Mouse (Mus musculus) heart, embryonic 10.5 days (tissue): ENCODE results near the gene Inpp5k. TPM values are rescaled to one million over a fixed set of nuclear protein-coding genes. Genes with fewer than 3 reads are reported as not detected.
"Not testable (repeated sequence)": the region's sequence is repeated elsewhere in the genome, so short reads cannot be mapped to it uniquely, and the experiment has no call there.

Experiments used
- DNase-seq: peaks from one replicate; pipeline ENCODE4 v3.0.0-alpha.2; 2017; ENCODE audit warnings: low spot score
- H3K27ac ChIP-seq: fragments of 300-500 bp; sonication (generic); 2 replicates; pipeline ENCODE4 v1.5.1; 2016; ENCODE audit warnings: mild to moderate bottlenecking
- H3K27me3 ChIP-seq: fragments of 300-500 bp; sonication (generic); 2 replicates; pipeline ENCODE4 v1.6.1; 2016; ENCODE audit warnings: mild to moderate bottlenecking; ENCODE audit not compliant: poor library complexity, insufficient read depth, severe bottlenecking
- H3K36me3 ChIP-seq: fragments of 300-500 bp; sonication (generic); 2 replicates; pipeline ENCODE4 v1.6.1; 2016; ENCODE audit warnings: mild to moderate bottlenecking, moderate library complexity
- H3K4me1 ChIP-seq: fragments of 300-500 bp; sonication (generic); 2 replicates; pipeline ENCODE4 v1.6.1; 2016; ENCODE audit warnings: mild to moderate bottlenecking
- H3K4me3 ChIP-seq: fragments of 300-500 bp; sonication (generic); 2 replicates; pipeline ENCODE4 v1.5.1; 2016; ENCODE audit warnings: mild to moderate bottlenecking, moderate library complexity
- H3K9me3 ChIP-seq: fragments of 300-500 bp; sonication (generic); 2 replicates; pipeline ENCODE4 v1.6.1; 2016; ENCODE audit warnings: mild to moderate bottlenecking, moderate library complexity
- whole genome bisulfite sequencing: fragments of 180-500 bp; shearing (Covaris S2); methylation state at CpG from one replicate; pipeline ENCODE4 v1.1.7; 2016; 5-methylcytosine and 5-hydroxymethylcytosine counted together
- polyA plus RNA-seq: library from polyadenylated mRNA; unstranded; fragments of >200 nt; fragmentation: Nextera tagmentation; extraction: Ambion mirVana; gene quantifications from 2 replicates; pipeline ENCODE4 v1.2.1, GENCODE M21; 2016

Inpp5k gene
- polyA plus RNA-seq, 1 experiment from 2014 or later = 16.9 TPM

DNA sequence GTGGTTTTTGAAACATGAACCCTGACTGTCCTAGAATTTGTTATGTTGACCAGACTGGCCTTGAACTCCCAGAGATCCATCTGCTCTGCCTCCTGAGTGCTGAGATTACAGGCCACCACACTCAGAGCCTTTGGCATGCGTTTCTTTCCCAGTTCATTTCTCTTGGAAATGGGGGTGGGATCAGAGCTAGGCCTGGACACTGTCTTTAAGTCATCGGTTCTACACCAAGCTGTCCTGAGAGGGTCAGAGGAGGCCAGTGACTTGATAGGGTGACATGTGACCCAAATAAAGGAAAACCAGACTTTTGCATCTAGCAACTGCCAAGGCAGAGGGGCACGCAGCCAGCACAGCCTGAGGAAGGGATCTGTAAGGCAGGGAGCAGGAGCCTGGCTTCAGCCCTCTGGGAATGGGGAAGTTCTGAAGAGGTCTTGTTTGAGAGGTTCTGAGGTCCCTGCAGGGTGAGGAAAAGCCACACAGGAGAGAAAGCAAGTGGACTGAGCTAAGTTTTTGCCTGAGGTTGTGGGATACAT lies 34.0 kb upstream of the Inpp5k start:
- Histone ChIP-seq H3K36me3 (peaks cover 91% of the 10 kb centered on the region), H3K4me1 (peaks cover 14% of the 10 kb centered on the region), H3K27ac (no peak overlapping the region), H3K9me3 (no peaks in the 10 kb centered on the region), H3K27me3 (no peaks in the 10 kb centered on the region), H3K4me3 (no peak overlapping the region)
- no peak for DNase-seq
- 71% methylated on average over 3 of the region's 3 CpGs for WGBS

DNA sequence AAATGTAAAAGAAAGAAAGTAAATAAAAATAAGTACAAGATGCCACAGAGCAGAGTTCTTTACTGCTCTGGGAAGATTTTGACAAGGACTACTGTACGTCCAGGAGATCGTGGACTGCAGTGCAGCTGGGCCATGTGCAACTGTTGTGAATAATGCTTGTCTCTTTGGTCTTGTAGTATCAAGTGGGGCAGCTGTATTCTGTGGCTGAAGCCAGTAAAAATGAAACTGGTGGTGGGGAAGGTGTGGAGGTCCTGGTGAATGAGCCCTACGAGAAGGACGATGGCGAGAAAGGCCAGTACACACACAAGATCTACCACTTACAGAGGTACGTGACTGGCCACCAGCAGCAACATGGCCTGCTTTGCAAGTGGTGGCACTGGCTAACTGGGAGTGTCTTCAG lies 32.8 kb upstream of the Inpp5k start:
- Histone ChIP-seq H3K27ac (no peak overlapping the region), H3K27me3 (no peaks in the 10 kb centered on the region), H3K9me3 (no peaks in the 10 kb centered on the region), H3K4me1 (peaks cover 9% of the 10 kb centered on the region; the same call in 1 of the 2 replicates), H3K36me3 (peaks cover 92% of the 10 kb centered on the region), H3K4me3 (no peak overlapping the region)
- DNase-seq = no peak
- 91% methylated on average over 6 of the region's 6 CpGs for WGBS

DNA sequence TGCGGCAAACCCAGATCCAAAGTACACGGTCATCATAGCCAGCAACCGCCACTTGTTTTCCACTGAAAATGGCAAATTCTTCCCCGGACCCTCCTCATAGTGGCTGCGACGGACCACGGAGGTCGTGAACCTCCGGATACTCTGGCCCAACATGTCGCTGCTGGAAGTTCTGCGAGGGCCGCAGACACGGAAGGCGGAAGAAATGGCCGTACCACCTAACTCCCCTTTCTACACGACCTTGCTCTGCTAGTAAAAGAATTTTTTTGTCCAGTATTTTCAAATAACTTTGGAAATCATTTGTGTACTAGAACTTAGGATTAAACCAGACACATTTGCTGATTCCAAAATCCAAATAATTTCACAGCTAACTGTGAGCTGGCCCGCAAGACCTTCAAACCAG lies 31.0 kb upstream of the Inpp5k start:
- DNase-seq, H3K27me3 ChIP-seq, H3K27ac ChIP-seq, H3K4me1 ChIP-seq, H3K9me3 ChIP-seq, H3K4me3 ChIP-seq: not testable (repeated sequence)
- H3K36me3 ChIP-seq = peaks cover 85% of the 10 kb centered on the region
- 94% methylated on average over 17 of the region's 17 CpGs for WGBS

DNA sequence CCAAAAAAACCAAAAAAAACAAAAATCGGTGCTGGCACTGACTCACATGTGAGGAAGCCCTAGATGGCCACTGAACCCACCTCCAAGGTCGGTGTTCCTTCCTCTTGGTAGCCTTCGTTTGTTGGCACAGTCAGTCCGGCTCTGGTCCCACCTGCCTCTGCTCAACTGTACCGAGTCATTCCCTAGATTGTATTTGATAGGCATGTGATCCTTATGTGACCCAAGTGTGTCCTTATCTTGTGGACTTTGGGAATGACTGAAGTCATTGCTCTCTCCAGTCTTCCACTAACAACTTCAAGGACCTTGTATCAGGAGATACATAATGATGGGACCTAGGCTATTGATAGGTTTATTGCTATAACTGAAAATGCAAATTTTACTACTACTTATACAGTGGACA lies 26.0 kb upstream of the Inpp5k start:
- peaks cover 79% of the 10 kb centered on the region for H3K36me3 ChIP-seq
- WGBS = 82% methylated on average over 5 of the region's 5 CpGs
- DNase-seq = no peak
- H3K4me1 ChIP-seq = peaks cover 4% of the 10 kb centered on the region; the same call in 1 of the 2 replicates
- H3K4me3 ChIP-seq = no peak overlapping the region
- H3K27me3 ChIP-seq = no peaks in the 10 kb centered on the region
- H3K9me3 ChIP-seq = no peaks in the 10 kb centered on the region
- no peak overlapping the region for H3K27ac ChIP-seq

DNA sequence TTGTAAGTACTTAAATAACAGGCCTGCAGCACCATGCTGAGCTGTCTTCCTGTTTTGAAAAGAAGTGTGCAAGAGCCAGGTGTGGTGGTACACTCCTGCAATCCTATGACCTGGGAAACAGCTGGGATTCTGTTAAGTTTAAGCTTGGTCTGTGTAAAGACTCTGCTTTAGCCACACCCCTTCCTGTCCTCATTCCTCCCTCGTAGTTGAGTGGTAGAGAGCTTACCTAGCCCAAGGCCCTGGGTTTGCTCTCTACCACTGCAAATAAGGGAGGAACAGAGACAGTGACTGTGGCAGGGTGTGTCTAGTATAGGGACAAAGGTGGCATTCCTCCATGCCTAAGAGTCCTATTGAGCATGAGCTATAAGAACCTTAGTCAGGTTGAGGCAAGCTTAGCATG lies 25.5 kb upstream of the Inpp5k start:
- Histone ChIP-seq H3K9me3 (no peaks in the 10 kb centered on the region), H3K27me3 (no peaks in the 10 kb centered on the region), H3K4me1 (peaks cover 7% of the 10 kb centered on the region; the same call in 1 of the 2 replicates), H3K36me3 (peaks cover 79% of the 10 kb centered on the region), H3K27ac (no peak overlapping the region), H3K4me3 (no peak overlapping the region)
- no peak for DNase-seq
- WGBS = 59% methylated on average over 1 of the region's 1 CpGs

DNA sequence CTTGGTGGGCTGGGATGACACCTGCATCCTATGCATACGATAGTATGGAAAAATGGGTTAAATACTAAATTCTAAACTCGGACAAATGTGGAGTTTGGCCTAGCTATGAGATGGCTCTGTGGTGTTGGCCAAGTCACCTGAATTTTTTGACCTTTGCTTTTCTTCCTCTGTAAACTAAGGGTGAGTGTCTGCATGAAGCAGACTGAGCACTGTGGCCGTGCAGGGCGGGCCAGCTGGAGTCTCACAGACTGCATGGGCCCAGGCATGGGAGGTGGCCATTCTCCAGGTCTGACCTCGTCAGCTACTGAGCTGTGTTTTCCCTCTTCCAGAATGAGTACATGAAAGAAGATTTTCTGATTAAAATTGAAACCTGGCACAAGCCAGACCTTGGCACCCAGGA lies 22.0 kb upstream of the Inpp5k start:
- Histone ChIP-seq H3K27ac (no peak overlapping the region), H3K27me3 (no peaks in the 10 kb centered on the region), H3K36me3 (peaks cover 72% of the 10 kb centered on the region), H3K4me1 (peaks cover 7% of the 10 kb centered on the region; the same call in 1 of the 2 replicates), H3K4me3 (no peak overlapping the region), H3K9me3 (no peaks in the 10 kb centered on the region)
- 89% methylated on average over 5 of the region's 5 CpGs for WGBS
- no peak for DNase-seq

DNA sequence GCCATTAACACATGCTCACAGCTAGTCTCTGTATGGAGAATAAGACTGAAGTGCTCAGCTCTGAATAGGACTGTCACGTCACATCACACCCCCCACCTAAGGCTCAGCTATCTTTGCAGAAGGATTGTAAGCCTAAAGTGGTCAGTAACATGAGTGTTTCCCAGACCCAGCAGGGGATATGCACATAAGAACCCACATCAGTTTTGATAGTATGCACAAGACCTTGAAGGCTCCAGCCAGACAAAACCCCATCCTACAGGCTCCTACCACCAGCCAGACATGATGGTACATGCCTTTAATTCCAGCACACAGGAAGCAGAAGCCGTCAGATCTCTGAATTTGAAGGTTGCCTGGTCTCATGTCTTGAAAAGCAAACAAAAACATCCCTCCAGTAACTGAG lies 20.8 kb upstream of the Inpp5k start:
- Histone ChIP-seq H3K4me1 (peaks cover 7% of the 10 kb centered on the region; the same call in 1 of the 2 replicates), H3K9me3 (no peaks in the 10 kb centered on the region), H3K27me3 (no peaks in the 10 kb centered on the region), H3K4me3 (no peak overlapping the region), H3K27ac (no peak overlapping the region), H3K36me3 (peaks cover 79% of the 10 kb centered on the region)
- WGBS = 77% methylated on average over 2 of the region's 2 CpGs
- no peak for DNase-seq

DNA sequence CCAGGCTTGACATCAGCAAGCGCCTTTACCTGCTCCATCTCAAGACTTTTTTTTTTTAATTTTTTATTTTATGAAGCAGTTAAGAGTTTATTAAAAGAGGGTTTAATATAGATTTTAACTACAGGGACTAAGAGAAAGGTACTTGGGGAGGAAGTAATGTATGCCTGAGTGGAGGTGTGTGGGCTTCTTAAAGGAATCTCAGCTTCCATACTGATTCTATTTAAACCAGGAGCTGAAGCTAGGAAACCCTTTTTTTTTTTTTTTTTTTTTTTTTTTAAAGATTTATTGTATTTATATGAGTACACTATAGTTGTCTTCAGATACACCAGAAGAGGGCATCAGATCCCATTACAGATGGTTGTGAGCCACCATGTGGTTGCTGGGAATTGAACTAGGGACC lies 16.0 kb upstream of the Inpp5k start:
- Histone ChIP-seq H3K4me1 (0 out of 2 replicates have a peak, but pooled peaks cover 3% of the 10 kb centered on the region), H3K27ac (no peak overlapping the region), H3K4me3 (no peak overlapping the region), H3K27me3 (no peaks in the 10 kb centered on the region), H3K9me3 (no peaks in the 10 kb centered on the region), H3K36me3 (peaks cover 82% of the 10 kb centered on the region)
- 97% methylated on average over 1 of the region's 1 CpGs for WGBS
- no peak for DNase-seq

DNA sequence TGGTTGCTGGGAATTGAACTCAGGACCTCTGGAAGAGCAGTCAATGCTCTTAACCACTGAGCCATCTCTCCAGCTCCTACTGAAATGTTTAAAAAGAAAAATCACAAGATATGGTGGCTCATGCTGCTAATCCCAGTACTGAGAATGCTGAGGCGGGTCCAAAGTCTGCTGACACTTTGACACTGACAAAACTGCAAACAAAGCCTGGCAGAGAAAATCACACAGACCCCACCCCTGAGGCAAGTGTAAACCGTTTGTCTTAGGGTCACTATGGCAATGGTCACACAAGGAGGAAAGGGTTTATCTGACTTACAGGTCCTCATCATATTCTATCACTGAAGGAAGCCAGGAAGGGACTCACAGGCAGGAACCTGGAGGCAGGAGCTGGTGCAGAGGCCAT lies 15.2 kb upstream of the Inpp5k start:
- Histone ChIP-seq H3K4me1 (no peaks in the 10 kb centered on the region), H3K36me3 (peaks cover 82% of the 10 kb centered on the region), H3K4me3 (no peak overlapping the region), H3K9me3 (no peaks in the 10 kb centered on the region), H3K27ac (no peak overlapping the region), H3K27me3 (no peaks in the 10 kb centered on the region)
- no peak for DNase-seq
- 85% methylated on average over 2 of the region's 2 CpGs for WGBS

DNA sequence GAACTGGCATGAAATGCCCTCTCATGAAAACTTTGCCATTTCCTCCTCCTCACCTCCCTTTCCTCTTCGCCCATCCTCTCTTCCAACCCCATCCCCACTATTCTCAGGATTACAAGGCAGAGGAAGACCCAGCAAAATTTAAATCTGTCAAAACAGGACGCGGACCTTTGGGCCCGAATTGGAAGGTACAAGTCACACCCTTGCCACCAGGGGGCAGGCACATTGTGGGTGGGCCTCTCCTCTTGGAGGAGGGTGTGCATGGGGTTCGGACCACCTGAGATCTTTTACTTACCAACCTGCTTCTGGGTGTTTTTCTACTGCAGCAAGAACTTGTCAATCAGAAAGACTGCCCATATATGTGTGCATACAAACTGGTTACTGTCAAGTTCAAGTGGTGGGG lies 11.7 kb upstream of the Inpp5k start:
- no peaks in the 10 kb centered on the region for H3K9me3 ChIP-seq
- 76% methylated on average over 5 of the region's 5 CpGs for WGBS
- H3K4me3 ChIP-seq = no peak overlapping the region
- H3K4me1 ChIP-seq = peaks cover 24% of the 10 kb centered on the region
- H3K27me3 ChIP-seq = no peaks in the 10 kb centered on the region
- H3K27ac ChIP-seq = no peak overlapping the region
- H3K36me3 ChIP-seq = peaks cover 68% of the 10 kb centered on the region
- no peak for DNase-seq

DNA sequence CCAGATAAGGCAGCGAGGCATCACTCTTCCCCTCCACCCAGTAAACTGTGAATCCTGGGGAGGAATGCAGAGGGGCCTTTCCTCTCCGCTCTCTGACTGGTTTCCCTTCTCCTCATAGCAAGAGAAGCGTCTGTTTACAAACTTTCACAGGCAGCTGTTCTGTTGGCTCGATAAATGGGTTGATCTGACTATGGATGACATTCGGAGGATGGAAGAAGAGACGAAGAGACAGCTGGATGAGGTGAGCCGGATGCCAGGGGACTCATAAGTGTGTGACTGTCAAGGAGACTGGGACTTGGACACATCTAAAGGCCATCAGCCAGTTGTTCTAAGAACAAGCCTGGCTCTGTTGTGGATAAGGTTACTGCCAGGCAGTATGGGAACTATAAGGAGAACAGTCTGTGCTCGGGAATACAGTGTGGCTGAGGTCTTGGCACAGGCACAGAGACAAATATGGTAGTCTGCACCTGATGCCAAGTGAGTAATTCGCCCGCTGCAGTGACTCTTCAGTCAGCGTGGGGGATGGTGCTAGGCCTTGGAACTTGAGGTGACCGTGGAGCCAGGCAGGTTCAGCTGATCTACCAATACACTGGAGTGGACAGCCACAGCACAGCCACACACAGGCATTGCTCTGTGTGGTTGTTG lies 10.5 kb upstream of the Inpp5k start:
- Histone ChIP-seq H3K36me3 (peaks cover 64% of the 10 kb centered on the region), H3K27ac (no peak overlapping the region)
- 88% methylated on average over 12 of the region's 12 CpGs for WGBS

DNA sequence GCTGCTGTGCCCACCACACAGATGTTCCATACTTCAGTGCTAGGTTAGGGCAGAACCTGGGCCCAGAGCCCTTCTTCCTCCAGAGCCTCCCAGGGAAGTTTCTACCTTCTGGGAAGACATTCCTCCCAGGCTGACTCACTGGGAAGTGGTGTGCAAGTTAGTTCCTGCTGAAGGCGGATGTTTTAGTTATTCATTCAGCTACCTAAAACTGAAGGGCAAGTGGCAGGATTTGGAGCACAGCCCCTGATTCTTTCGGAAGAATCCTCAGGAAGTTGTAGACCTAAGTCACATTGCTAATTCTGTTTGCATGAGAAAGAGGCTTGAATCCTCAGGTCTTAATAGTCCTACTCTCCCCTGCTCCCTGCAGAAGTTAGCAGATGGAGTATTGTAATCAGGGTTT lies 9.4 kb upstream of the Inpp5k start:
- Histone ChIP-seq H3K36me3 (peaks cover 66% of the 10 kb centered on the region), H3K4me1 (peaks cover 29% of the 10 kb centered on the region), H3K9me3 (no peaks in the 10 kb centered on the region), H3K27ac (peak overlapping the region; percentile 9; the same call in 1 of the 2 replicates), H3K27me3 (no peaks in the 10 kb centered on the region), H3K4me3 (no peak overlapping the region)
- 82% methylated on average over 2 of the region's 2 CpGs for WGBS
- DNase-seq = no peak

More for the DNA sequence above, 10.5 kb upstream of the Inpp5k start:
- Histone ChIP-seq H3K9me3 (no peaks in the 10 kb centered on the region), H3K27me3 (no peaks in the 10 kb centered on the region), H3K4me3 (no peak overlapping the region), H3K4me1 (peaks cover 29% of the 10 kb centered on the region)
- DNase-seq = no peak

DNA sequence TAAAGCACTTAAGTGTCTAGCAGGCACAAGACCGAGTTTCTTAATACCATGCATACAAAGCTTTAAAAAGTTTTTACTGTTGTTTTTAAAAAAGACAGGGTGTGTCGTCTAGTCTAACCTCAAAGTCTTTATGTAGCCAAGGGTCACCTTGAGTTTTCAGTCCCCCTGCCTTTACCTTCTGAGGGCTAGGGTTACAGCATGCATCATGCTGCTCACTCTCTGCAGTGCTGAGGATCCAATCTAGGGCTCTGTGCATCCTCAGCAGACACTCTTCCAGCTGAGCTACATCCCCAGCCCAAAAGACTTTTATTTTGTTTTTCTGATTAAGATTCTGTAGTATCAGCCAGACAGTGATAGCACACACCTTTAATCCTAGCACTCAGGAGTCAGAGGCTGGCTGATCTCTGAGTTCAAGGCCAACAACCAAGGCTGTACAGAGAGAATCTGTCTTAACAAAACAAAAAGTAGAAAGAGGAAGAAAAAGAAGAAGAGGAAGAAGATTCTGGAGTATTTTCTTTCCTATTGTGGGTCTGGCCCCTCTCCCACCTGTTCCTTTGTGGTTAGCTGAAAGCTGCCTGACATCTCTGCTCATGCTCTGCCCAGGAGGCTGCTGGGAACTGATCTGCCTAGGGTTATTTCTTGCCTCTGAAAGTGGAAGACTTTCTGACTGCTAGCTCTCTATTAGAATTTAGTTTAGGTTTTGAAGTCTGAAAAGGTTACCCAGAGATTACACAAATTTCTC lies 8.0 kb upstream of the Inpp5k start:
- WGBS = 66% methylated on average over 2 of the region's 2 CpGs
- H3K9me3 ChIP-seq = no peaks in the 10 kb centered on the region
- H3K36me3 ChIP-seq = peaks cover 67% of the 10 kb centered on the region

More for the DNA sequence above, 8.0 kb upstream of the Inpp5k start:
- DNase-seq = no peak
- Histone ChIP-seq H3K27ac (peak overlapping the region; percentile 84), H3K4me3 (no peak overlapping the region), H3K4me1 (peaks cover 29% of the 10 kb centered on the region), H3K27me3 (no peaks in the 10 kb centered on the region)
